Mouse (Mus musculus) ES-E14 (cell line): ENCODE data around the gene G0s2. TPM values are rescaled to one million over a fixed set of nuclear protein-coding genes. Genes with fewer than 3 reads are reported as not detected.

Experiments used
- DNase-seq: peaks from one replicate; pipeline ENCODE4 v3.0.0-alpha.2; 2013; ENCODE audit warnings: low read depth, low spot score
- H3K27ac ChIP-seq: 2 replicates; pipeline ENCODE4 v1.5.1; 2012; ENCODE audit warnings: low read depth, mild to moderate bottlenecking, low read length, moderate library complexity, mixed read lengths; ENCODE audit not compliant: poor library complexity, insufficient read depth, severe bottlenecking
- H3K36me3 ChIP-seq: 2 replicates; pipeline ENCODE4 v1.6.1; 2012; ENCODE audit warnings: mild to moderate bottlenecking, low read length, moderate library complexity, mixed read lengths; ENCODE audit not compliant: control insufficient read depth, poor library complexity, insufficient read depth, severe bottlenecking
- H3K4me1 ChIP-seq, 2 experiments: fragments of 150-350 bp in 1 of 2; sonication (generic) in 1 of 2; 2 replicates each; pipeline ENCODE4 v1.6.1; 2012; ENCODE audit warnings: low read length in 2 of 2, mild to moderate bottlenecking in 1 of 2, mixed read lengths in 1 of 2; ENCODE audit not compliant: control insufficient read depth in 2 of 2, insufficient read depth in 2 of 2, poor library complexity in 1 of 2
- H3K4me3 ChIP-seq, 2 experiments: fragments of 150-350 bp in 1 of 2; sonication (generic) in 1 of 2; 2 replicates each; pipeline ENCODE4 v1.5.1; 2012; ENCODE audit warnings: low read length in 2 of 2, low read depth in 1 of 2, mild to moderate bottlenecking in 1 of 2, mixed read lengths in 1 of 2; ENCODE audit not compliant: insufficient read depth in 1 of 2, poor library complexity in 1 of 2, severe bottlenecking in 1 of 2
- H3K9ac ChIP-seq: 2 replicates; pipeline ENCODE4 v1.6.1; 2012; ENCODE audit warnings: low read depth, mild to moderate bottlenecking, low read length, mixed read lengths; ENCODE audit not compliant: poor library complexity, insufficient read depth, severe bottlenecking
- H3K9me3 ChIP-seq: fragments of 150-350 bp; sonication (generic); 2 replicates; pipeline ENCODE4 v1.6.1; 2012; ENCODE audit warnings: low read depth, mild to moderate bottlenecking, low read length; ENCODE audit not compliant: control insufficient read depth, insufficient read depth
- CHD2 ChIP-seq: IDR thresholded peaks from 2 replicates; pipeline ENCODE4 v1.6.1; 2014; ENCODE audit warnings: mild to moderate bottlenecking, low read depth, low read length, inconsistent platforms
- HCFC1 ChIP-seq: IDR thresholded peaks from 2 replicates; pipeline ENCODE4 v1.6.1; 2012; ENCODE audit warnings: low read length, inconsistent platforms, borderline replicate concordance; ENCODE audit not compliant: insufficient read depth
- MAFK ChIP-seq: IDR thresholded peaks from 2 replicates; pipeline ENCODE4 v1.6.1; 2014; ENCODE audit warnings: mild to moderate bottlenecking, low read depth, low read length, inconsistent platforms; ENCODE audit not compliant: insufficient read depth
- ZC3H11A ChIP-seq: IDR thresholded peaks from 2 replicates; pipeline ENCODE4 v1.6.1; 2012; ENCODE audit warnings: low read depth, mild to moderate bottlenecking, inconsistent platforms, low read length, borderline replicate concordance
- ZNF384 ChIP-seq: IDR thresholded peaks from 2 replicates; pipeline ENCODE4 v1.6.1; 2012; ENCODE audit warnings: low read depth, low read length, inconsistent platforms
- in situ Hi-C, 2 experiments: fragments of 600-800 bp; cut with MboI; formaldehyde crosslinking; loops; one replicate each; pipeline ENCODE4 v1.15.1; 2025; ENCODE audit warnings: low sequenced_read_pairs in 2 of 2, inconsistent platforms in 1 of 2; ENCODE audit not compliant: unreplicated experiment in 2 of 2
- total RNA-seq: library from RNA; depleted of rRNA; stranded (reverse); fragments of 300-350 nt; gene quantifications from 2 replicates; pipeline ENCODE4 v1.2.3, GENCODE M21; 2012

Gene G0s2
- total RNA-seq, 1 experiment: 7.3 TPM

DNA sequence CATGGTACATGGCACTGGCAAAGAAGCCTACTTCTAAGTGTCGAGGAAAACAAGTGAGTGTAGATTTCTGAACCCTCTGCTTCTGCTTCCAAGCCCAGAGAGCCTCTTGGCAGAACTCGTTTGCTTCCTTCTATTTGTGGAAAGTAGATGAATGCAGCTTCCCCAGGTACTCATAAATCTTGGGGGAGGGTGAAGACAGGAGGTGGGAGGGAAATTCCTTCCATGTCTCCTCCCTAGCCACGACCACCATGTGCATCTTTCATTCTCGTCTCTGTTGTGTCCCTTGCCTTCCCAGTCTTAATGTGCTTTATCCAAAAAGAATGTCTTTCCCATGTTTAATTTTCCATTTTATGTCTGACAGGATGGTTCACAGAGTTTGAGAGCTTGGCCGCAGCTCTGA lies 20.4 kb downstream of the G0s2 start:
- no peak overlapping the region for H3K9ac ChIP-seq
- 0 out of 4 replicates have a peak, but pooled peaks cover 0 to 1% of the 10 kb centered on the region in 2 experiments for H3K4me1 ChIP-seq
- H3K36me3 ChIP-seq: no peaks in the 10 kb centered on the region
- DNase-seq: no peak
- TF ChIP-seq ZNF384 (no peak), HCFC1 (no peak), ZC3H11A (no peak), CHD2 (no peak), MAFK (no peak)
- no peak overlapping the region for H3K27ac ChIP-seq
- no peaks in the 10 kb centered on the region for H3K9me3 ChIP-seq
- H3K4me3 ChIP-seq: no peak overlapping the region
- in situ Hi-C loops: no loop called here

DNA sequence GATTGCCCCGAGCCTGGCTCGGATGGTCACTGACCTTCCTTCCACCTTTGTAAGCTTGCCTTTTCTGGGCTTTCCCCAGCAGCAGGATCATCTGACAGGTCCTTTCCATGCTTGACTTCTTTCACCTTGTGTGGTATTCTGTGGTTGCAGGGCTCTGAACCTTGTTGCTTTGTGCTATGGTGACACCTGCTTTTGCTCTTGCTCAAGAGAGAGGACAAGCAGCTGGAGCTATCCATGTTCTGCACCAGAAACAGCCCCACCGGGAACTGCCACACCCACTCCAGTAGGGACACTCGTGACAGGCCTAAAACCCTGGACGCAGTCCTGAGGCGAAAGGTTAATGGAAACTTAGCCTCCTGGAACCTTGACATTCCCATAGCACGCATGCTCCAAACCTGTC lies 21.6 kb downstream of the G0s2 start:
- in situ Hi-C loops: no loop called here
- 0 out of 4 replicates have a peak, but pooled peaks cover 0 to 1% of the 10 kb centered on the region in 2 experiments for H3K4me1 ChIP-seq
- TF ChIP-seq MAFK: no peak
- no peak for TF ChIP-seq CHD2
- no peak for TF ChIP-seq HCFC1
- TF ChIP-seq ZNF384: no peak
- TF ChIP-seq ZC3H11A: no peak
- H3K9ac ChIP-seq: no peak overlapping the region
- H3K9me3 ChIP-seq: no peaks in the 10 kb centered on the region
- H3K36me3 ChIP-seq: no peaks in the 10 kb centered on the region
- H3K4me3 ChIP-seq: no peak overlapping the region
- H3K27ac ChIP-seq: no peak overlapping the region
- DNase-seq: no peak

GRCm38 (mm10) chr1:193250026-193250425 lies 23.0 kb downstream of the G0s2 start:
- DNase-seq: no peak
- H3K4me1 ChIP-seq: 0 out of 4 replicates have a peak, but pooled peaks cover 0 to 1% of the 10 kb centered on the region in 2 experiments
- H3K27ac ChIP-seq: no peak overlapping the region
- in situ Hi-C loops: no loop called here
- H3K36me3 ChIP-seq: no peaks in the 10 kb centered on the region
- no peak overlapping the region for H3K4me3 ChIP-seq
- TF ChIP-seq HCFC1: no peak
- TF ChIP-seq ZC3H11A: no peak
- no peak for TF ChIP-seq CHD2
- TF ChIP-seq MAFK: no peak
- TF ChIP-seq ZNF384: no peak
- H3K9me3 ChIP-seq: no peaks in the 10 kb centered on the region
- H3K9ac ChIP-seq: no peak overlapping the region

DNA sequence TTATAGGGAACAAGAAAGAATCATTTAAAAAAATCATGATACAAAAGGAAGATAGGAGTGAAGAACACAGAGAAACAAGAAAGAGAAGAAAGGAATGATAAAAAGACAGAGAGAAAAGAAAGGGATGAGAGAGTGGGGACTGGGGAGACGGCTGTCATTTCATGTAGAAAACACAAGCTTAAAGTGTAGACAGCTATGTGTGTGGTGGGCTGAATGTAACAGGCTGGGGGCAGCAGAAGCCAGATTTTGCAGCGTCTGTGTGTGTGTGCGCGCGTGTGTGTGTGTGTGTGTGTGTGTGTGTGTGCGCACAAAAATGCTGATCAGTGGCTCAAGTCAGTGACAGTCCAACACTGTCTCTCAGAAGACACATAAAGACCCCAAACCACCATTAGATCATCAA lies 28.8 kb downstream of the G0s2 start:
- H3K36me3 ChIP-seq: no peaks in the 10 kb centered on the region
- no peak for DNase-seq
- no peak overlapping the region for H3K9ac ChIP-seq
- H3K9me3 ChIP-seq: no peaks in the 10 kb centered on the region
- H3K27ac ChIP-seq: no peak overlapping the region
- H3K4me3 ChIP-seq: no peak overlapping the region
- TF ChIP-seq CHD2 (no peak), ZNF384 (no peak), MAFK (no peak), HCFC1 (no peak), ZC3H11A (no peak)
- H3K4me1 ChIP-seq: no peaks in the 10 kb centered on the region
- in situ Hi-C loops: no loop called here

DNA sequence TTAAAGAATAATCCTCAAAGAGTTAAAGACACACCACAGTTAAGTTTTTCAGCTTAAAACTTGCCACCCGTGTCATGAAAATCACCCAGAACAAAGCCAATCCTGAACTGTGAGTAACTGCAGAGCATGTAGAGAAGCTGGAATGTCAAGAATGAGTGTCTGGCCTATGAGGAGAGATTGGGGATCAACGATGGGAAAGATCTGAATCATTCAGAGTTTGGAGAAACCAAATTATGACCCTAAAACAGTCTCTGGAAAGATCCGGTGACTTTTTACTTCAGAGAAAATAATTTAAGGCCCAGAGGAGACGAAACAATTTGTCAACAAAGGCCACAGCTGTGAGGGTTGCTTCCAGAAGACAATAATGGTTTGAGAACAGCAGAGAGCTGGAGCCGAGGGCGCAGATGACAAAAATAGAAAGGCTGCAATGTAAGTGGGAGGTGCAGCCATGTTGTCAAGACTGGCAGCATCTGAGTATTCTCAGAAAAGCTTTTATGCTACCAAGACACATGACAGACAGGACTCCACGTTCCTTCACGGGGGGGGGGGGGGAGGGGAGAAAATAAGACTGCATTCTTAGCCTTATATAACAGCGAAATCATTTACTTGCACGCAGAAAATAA lies 29.3 kb downstream of the G0s2 start:
- no peak overlapping the region for H3K9ac ChIP-seq
- no peaks in the 10 kb centered on the region for H3K9me3 ChIP-seq
- no peaks in the 10 kb centered on the region for H3K36me3 ChIP-seq
- in situ Hi-C loops: no loop called here
- TF ChIP-seq ZNF384: no peak
- TF ChIP-seq MAFK: no peak
- no peak for DNase-seq
- no peaks in the 10 kb centered on the region for H3K4me1 ChIP-seq
- H3K27ac ChIP-seq: no peak overlapping the region
- H3K4me3 ChIP-seq: no peak overlapping the region
